Mouse (Mus musculus): Measurements from ENCODE around the gene Aifm3.

DNA sequence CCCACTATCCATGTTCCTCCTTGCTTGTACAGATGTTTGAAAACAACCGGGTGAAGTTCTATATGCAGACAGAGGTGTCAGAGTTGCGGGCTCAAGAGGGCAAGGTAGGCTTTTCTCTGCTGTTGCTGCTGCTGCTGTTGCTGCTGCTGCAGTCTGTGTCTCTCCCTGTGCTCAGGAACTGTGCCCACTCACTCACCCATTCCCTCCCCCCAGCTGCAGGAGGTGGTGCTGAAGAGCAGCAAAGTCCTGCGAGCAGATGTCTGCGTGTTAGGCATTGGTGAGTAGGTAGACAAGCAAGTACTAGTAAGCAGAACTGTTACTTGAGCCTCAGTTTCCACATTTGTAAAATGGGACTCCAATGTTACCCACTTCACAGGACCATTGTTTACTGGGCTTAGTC, 13.3 kb downstream of the Aifm3 start:
- no peak for TF ChIP-seq CTCF (IDR thresholded peaks at IDR 0.05; ENCODE audit: low read depth)
- no peak for TF ChIP-seq EP300 (IDR thresholded peaks at IDR 0.05; ENCODE audit: low read depth)
